Mouse (Mus musculus): ENCODE data around the gene Nme8.

Gene Nme8

GRCm38 (mm10) chr13:19643519-19643918 is 54.1 kb downstream of the Nme8 start:
- DNase-seq (ENCODE audit: low read depth, low spot score), result no peak

- no peak for DNase-seq (ENCODE audit: low read depth, low spot score)
Measured at GRCm38 (mm10) chr13:19640203-19640851, 57.3 kb downstream of the Nme8 start.

- peak; percentile 23 for DNase-seq (ENCODE audit: low read depth, low spot score)
Measured at GRCm38 (mm10) chr13:19636131-19636530, 61.5 kb downstream of the Nme8 start.

GRCm38 (mm10) chr13:19630768-19631709 is 66.6 kb downstream of the Nme8 start:
- DNase-seq (ENCODE audit: low read depth, low spot score), result no peak

GRCm38 (mm10) chr13:19626473-19626872 is 71.1 kb downstream of the Nme8 start:
- DNase-seq (ENCODE audit: low read depth, low spot score), result no peak

- no peak for DNase-seq (ENCODE audit: low read depth, low spot score)
Measured at GRCm38 (mm10) chr13:19624632-19625320, 72.8 kb downstream of the Nme8 start.

- peak; percentile 31 for DNase-seq (ENCODE audit: low read depth, low spot score)
Measured at GRCm38 (mm10) chr13:19623228-19623905, 74.2 kb downstream of the Nme8 start.

- DNase-seq (ENCODE audit: low read depth, low spot score), result peak; percentile 48
Measured at GRCm38 (mm10) chr13:19622573-19623227, 74.9 kb downstream of the Nme8 start, which contains the start of gene Sfrp4. Gene Sfrp4 (plus strand): TSS chr13:19623104.

GRCm38 (mm10) chr13:19619216-19619927 is 78.2 kb downstream of the Nme8 start, which contains the start of gene Epdr1:
Gene Epdr1 (minus strand): TSS chr13:19619927.
- DNase-seq (ENCODE audit: low read depth, low spot score), result peak; percentile 83

GRCm38 (mm10) chr13:19618841-19619215 is 78.8 kb downstream of the Nme8 start:
- DNase-seq (ENCODE audit: low read depth, low spot score), result no peak

- DNase-seq (ENCODE audit: low read depth, low spot score), result no peak
Measured at GRCm38 (mm10) chr13:19618081-19618480, 79.5 kb downstream of the Nme8 start.

GRCm38 (mm10) chr13:19614311-19614710 is 83.3 kb downstream of the Nme8 start:
- no peak for DNase-seq (ENCODE audit: low read depth, low spot score)

GRCm38 (mm10) chr13:19613426-19613825 is 84.2 kb downstream of the Nme8 start:
- no peak for DNase-seq (ENCODE audit: low read depth, low spot score)

GRCm38 (mm10) chr13:19612963-19613362 is 84.6 kb downstream of the Nme8 start:
- DNase-seq (ENCODE audit: low read depth, low spot score), result no peak

GRCm38 (mm10) chr13:19612348-19612747 is 85.2 kb downstream of the Nme8 start:
- peak; percentile 51 for DNase-seq (ENCODE audit: low read depth, low spot score)

- DNase-seq (ENCODE audit: low read depth, low spot score), result no peak
Measured at GRCm38 (mm10) chr13:19608120-19608519, 89.5 kb downstream of the Nme8 start.

- no peak for DNase-seq (ENCODE audit: low read depth, low spot score)
Measured at GRCm38 (mm10) chr13:19604916-19605315, 92.7 kb downstream of the Nme8 start.

- DNase-seq (ENCODE audit: low read depth, low spot score), result no peak
Measured at GRCm38 (mm10) chr13:19603719-19604118, 93.9 kb downstream of the Nme8 start.

- DNase-seq (ENCODE audit: low read depth, low spot score), result no peak
Measured at GRCm38 (mm10) chr13:19602531-19602930, 95.1 kb downstream of the Nme8 start.

GRCm38 (mm10) chr13:19599242-19599641 is 98.4 kb downstream of the Nme8 start:
- no peak for DNase-seq (ENCODE audit: low read depth, low spot score)
